Mouse (Mus musculus): Measurements from ENCODE around the gene Clta. TPM values are rescaled to one million over a fixed set of nuclear protein-coding genes. Genes with fewer than 3 reads are reported as not detected.

Gene Clta
- total RNA-seq, 2 experiments from 2014 or later = 202 to 211 TPM

DNA sequence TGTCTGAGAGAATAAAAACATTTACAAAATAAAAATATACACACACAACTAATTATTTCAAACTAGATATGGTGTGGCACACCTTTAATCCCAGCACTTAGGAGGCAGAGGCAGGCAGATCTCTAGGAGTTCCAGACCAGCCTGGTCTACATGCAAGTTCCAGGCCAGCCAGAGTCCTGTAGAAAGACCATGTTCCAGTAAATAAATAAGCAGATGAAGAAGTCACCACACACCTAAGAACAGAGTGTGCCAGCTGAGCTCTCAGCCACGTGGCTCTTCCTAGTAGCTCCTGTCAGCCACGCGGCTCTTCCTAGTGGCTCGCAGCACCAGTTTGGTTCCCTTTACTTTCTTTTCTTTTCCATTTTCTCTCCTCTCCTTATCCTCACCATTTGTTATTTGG, 65.2 kb downstream of the Clta start:
- no peak for DNase-seq (ENCODE audit: low spot score in 2 of 2)

- no peak for DNase-seq (ENCODE audit: low spot score in 2 of 2)
These were observed 66.4 kb downstream of the Clta start for GRCm38 (mm10) chr4:44070641-44071040.

GRCm38 (mm10) chr4:44071741-44072145, 67.5 kb downstream of the Clta start:
- DNase-seq (ENCODE audit: low spot score in 2 of 2) = no peak

- peak; percentile 80 to 83 for DNase-seq (ENCODE audit: low spot score in 2 of 2)
These were observed 68.1 kb downstream of the Clta start for GRCm38 (mm10) chr4:44072146-44072872.

GRCm38 (mm10) chr4:44072873-44073441, 68.7 kb downstream of the Clta start:
- no peak for DNase-seq (ENCODE audit: low spot score in 2 of 2)

GRCm38 (mm10) chr4:44073799-44074198, 69.5 kb downstream of the Clta start:
- DNase-seq (ENCODE audit: low spot score in 2 of 2) = no peak

DNA sequence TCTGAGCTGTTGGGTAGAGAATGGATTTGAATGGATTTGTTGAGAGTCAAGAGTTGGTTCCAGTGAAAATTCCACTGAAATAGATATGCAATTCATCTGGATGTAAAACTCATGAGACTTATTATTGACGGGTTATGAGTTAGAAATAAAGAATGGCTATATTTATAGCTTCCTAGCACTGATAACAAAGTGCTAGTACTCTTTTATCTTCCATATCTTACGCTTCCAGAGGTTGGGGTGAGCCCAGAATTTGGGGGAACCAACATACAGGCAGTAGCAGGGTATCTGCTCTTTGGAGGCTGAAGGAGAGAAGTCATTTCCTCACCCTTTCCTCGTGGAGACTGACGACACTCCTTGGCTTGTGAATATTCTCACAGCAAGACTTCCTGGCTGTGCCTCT, 70.2 kb downstream of the Clta start:
- no peak for DNase-seq (ENCODE audit: low spot score in 2 of 2)

DNA sequence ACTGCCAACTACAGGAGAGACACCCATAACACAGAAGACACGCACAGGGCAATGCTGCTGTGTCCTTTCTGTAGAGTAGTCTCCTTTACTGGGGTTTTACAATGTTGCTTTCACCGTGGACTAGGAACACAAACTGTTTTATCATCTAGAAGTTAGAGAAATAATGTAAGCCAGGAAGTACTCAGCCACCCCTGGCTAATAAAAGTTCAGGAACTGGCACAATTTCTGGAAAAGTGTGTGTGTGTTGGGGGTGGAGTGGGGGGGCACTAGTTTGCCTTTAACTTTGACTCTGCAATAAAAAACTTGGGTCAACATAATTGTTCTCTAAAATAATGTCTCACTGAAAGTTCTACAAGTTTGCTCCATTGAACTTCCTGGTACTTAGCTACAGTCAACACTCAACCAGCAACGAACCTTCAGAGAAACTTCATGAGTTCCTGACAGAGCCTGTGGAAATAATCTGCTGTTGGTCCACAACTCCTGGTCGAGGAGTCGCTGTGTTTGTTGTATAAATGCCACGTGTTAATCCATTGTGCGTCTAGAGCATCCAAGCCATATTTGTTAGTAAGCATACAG, 74.2 kb downstream of the Clta start:
- DNase-seq (ENCODE audit: low spot score in 2 of 2) = no peak

Other genes with a start within 250 kb of the Clta start
- gene Olfr159, start 233.4 kb upstream of the Clta start, total RNA-seq (2021) = not detected
- gene Olfr156, start 180.6 kb upstream of the Clta start, total RNA-seq (2021) = not detected
- not detected for gene Olfr157, start 164.3 kb upstream of the Clta start, total RNA-seq (2021)
- gene Olfr155, start 152.9 kb upstream of the Clta start, total RNA-seq (2021) = not detected
- 10 to 100 TPM; 25.6 to 26.6 TPM for gene Reck, start 128.9 kb upstream of the Clta start, total RNA-seq (2021)
- 10 to 100 TPM; 14.6 to 18.0 TPM for gene Glipr2, start 47.1 kb upstream of the Clta start, total RNA-seq (2021)
- under 1 TPM in 1 of 2 experiments, not detected in 1; 0.20 TPM for gene Ccin, start 21.0 kb upstream of the Clta start, total RNA-seq (2021)
- gene Gne, start 79.7 kb downstream of the Clta start, total RNA-seq (2021) = 10 to 100 TPM; 34.8 to 48.5 TPM
- 10 to 100 TPM; 61.0 to 65.1 TPM for gene Rnf38, start 229.3 kb downstream of the Clta start, total RNA-seq (2021)

All from adrenal gland, postnatal 4 days (tissue).